Mouse (Mus musculus) G1E-ER4 (cell line): ENCODE data around the gene Mknk2. TPM values are rescaled to one million over a fixed set of nuclear protein-coding genes. Genes with fewer than 3 reads are reported as not detected.

Source experiments
- GATA1 ChIP-seq: IDR thresholded peaks from one replicate; pipeline ENCODE4 v1.8.0; 2012; ENCODE audit warnings: low read length, inconsistent platforms
- polyA plus RNA-seq: library from polyadenylated mRNA; stranded (reverse); fragments of >175 nt; gene quantifications from 2 replicates; pipeline ENCODE4 v1.2.3, GENCODE M21; 2012

Mknk2 gene
- polyA plus RNA-seq, 1 experiment = 459 TPM

- no peak for TF ChIP-seq GATA1
These were observed 59.7 kb downstream of the Mknk2 start for GRCm38 (mm10) chr10:80618181-80618580.

Other genes starting within 250 kb of the Mknk2 start
- 960 and 1,205 TPM in 2 replicates for gene Tcf3, start 244.5 kb downstream of the Mknk2 start, polyA plus RNA-seq
- gene Onecut3, start 183.3 kb downstream of the Mknk2 start, polyA plus RNA-seq = not detected in 2 replicates
- 0.03 TPM in 2 replicates for gene Atp8b3, start 139.0 kb downstream of the Mknk2 start, polyA plus RNA-seq
- gene Rexo1, start 116.6 kb downstream of the Mknk2 start, polyA plus RNA-seq = 181 and 226 TPM in 2 replicates
- gene Klf16, start 100.8 kb downstream of the Mknk2 start, polyA plus RNA-seq = 107 and 125 TPM in 2 replicates
- gene Abhd17a, start 87.8 kb downstream of the Mknk2 start, polyA plus RNA-seq = 591 and 822 TPM in 2 replicates
- 68.3 and 79.9 TPM in 2 replicates for gene Scamp4, start 75.2 kb downstream of the Mknk2 start, polyA plus RNA-seq
- 24.6 and 31.6 TPM in 2 replicates for gene Adat3, start 75.2 kb downstream of the Mknk2 start, polyA plus RNA-seq
- gene Gm49322, start 72.1 kb downstream of the Mknk2 start, polyA plus RNA-seq = 2.0 and 3.1 TPM in 2 replicates
- 480 and 522 TPM in 2 replicates for gene Csnk1g2, start 55.3 kb downstream of the Mknk2 start, polyA plus RNA-seq
- 103 and 127 TPM in 2 replicates for gene Btbd2, start 21.0 kb downstream of the Mknk2 start, polyA plus RNA-seq
- gene Mob3a, start 23.9 kb upstream of the Mknk2 start, polyA plus RNA-seq = 30.7 and 34.7 TPM in 2 replicates
- 8.3 and 10.8 TPM in 2 replicates for gene Izumo4, start 24.1 kb upstream of the Mknk2 start, polyA plus RNA-seq
- 37.8 and 38.4 TPM in 2 replicates for gene Ap3d1, start 64.2 kb upstream of the Mknk2 start, polyA plus RNA-seq
- gene Dot1l, start 77.1 kb upstream of the Mknk2 start, polyA plus RNA-seq = 127 and 130 TPM in 2 replicates
- gene Sf3a2, start 120.1 kb upstream of the Mknk2 start, polyA plus RNA-seq = 777 and 944 TPM in 2 replicates
- gene Plekhj1, start 120.5 kb upstream of the Mknk2 start, polyA plus RNA-seq = 234 and 304 TPM in 2 replicates
- 2.3 TPM in 2 replicates for gene Amh, start 127.1 kb upstream of the Mknk2 start, polyA plus RNA-seq
- gene Jsrp1, start 135.4 kb upstream of the Mknk2 start, polyA plus RNA-seq = 0.11 TPM in 1 of 2 replicates, not detected in the other
- 1,739 and 1,884 TPM in 2 replicates for gene Oaz1, start 148.5 kb upstream of the Mknk2 start, polyA plus RNA-seq
- gene Lingo3, start 165.9 kb upstream of the Mknk2 start, polyA plus RNA-seq = not detected in 2 replicates
- gene Lsm7, start 177.1 kb upstream of the Mknk2 start, polyA plus RNA-seq = 360 and 413 TPM in 2 replicates
- 125 and 130 TPM in 2 replicates for gene Sppl2b, start 177.2 kb upstream of the Mknk2 start, polyA plus RNA-seq
- 0.02 and 0.04 TPM in 2 replicates for gene Tmprss9, start 193.7 kb upstream of the Mknk2 start, polyA plus RNA-seq
- 399 and 510 TPM in 2 replicates for gene Timm13, start 222.9 kb upstream of the Mknk2 start, polyA plus RNA-seq
- not detected in 2 replicates for gene Lmnb2, start 240.1 kb upstream of the Mknk2 start, polyA plus RNA-seq